8 mouse cellular contexts compared by ENCODE assay signal in genomic region chr10:79682916-79683582, GRCm38 (mm10). TPM values are rescaled to one million over a fixed set of nuclear protein-coding genes. Genes with fewer than 3 reads are reported as not detected.
DNase-seq lines count a peak whose midpoint lies in the region; ATAC-seq and TF ChIP-seq lines count a peak whose summit lies in the region.

No protein-coding gene starts in this region.

- peak; percentile 71 for DNase-seq in CD4-positive, CD25-positive, alpha-beta regulatory T cell, adult 2 months (ENCODE audit: low read depth, low spot score)
- peak; percentile 86 for DNase-seq in NIH3T3 (ENCODE audit: low read depth)
- DNase-seq in embryo, embryonic 11 days = peak; percentile 70
- DNase-seq in heart, adult 18-20 months = peak; percentile 73 to 76
- peak; percentile 75 for DNase-seq in kidney, adult 18-20 months
- peak; percentile 75 for DNase-seq in lung, embryonic 14.5 days
- peak; percentile 71 for DNase-seq in retina, postnatal 1 day

- peaks cover 7% of the 10 kb centered on the region for H3K4me1 ChIP-seq in lung, embryonic 14.5 days (ENCODE audit: insufficient read depth)

- TF ChIP-seq CTCF in lung, embryonic 14.5 days (IDR thresholded peaks at IDR 0.05; ENCODE audit: low read depth) = peak; percentile 58

- peaks cover 37% of the 10 kb centered on the region for H3K36me3 ChIP-seq in lung, embryonic 14.5 days (ENCODE audit: insufficient read depth)

- WGBS in lung, embryonic 14.5 days = 4% methylated on average over 10 of the region's 10 CpGs

- peak overlapping the region; percentile 79 for H3K4me3 ChIP-seq in lung, embryonic 14.5 days (ENCODE audit: low read depth, low read length)

- no peaks in the 10 kb centered on the region for H3K9me3 ChIP-seq in lung, embryonic 14.5 days (ENCODE audit: low read depth, low read length)

- ATAC-seq in CD4-positive, CD25-positive, alpha-beta regulatory T cell, adult 4 months = no peak
- no peak for ATAC-seq in lung, embryonic 14.5 days (ENCODE audit: insufficient read depth)

- no peaks in the 10 kb centered on the region for H3K27me3 ChIP-seq in lung, embryonic 14.5 days (ENCODE audit: insufficient read depth, low read length)

- peak overlapping the region; percentile 72 for H3K4me2 ChIP-seq in lung, embryonic 14.5 days

- peak overlapping the region; percentile 72 for H3K27ac ChIP-seq in lung, embryonic 14.5 days (ENCODE audit: low read depth)

- H3K9ac ChIP-seq in lung, embryonic 14.5 days = peak overlapping the region; percentile 80

RNA-seq across cellular contexts. Expression of gene Cdc34, which starts 1.1 kb away (rescaled TPM):
- polyA plus RNA-seq in CD4-positive, CD25-positive, alpha-beta regulatory T cell, adult 4 months (2017; shearing (Covaris generic)) = 10 to 100 TPM; 20.8 to 27.3 TPM
- total RNA-seq in heart, adult 18-20 months (2021) = 100 to 1,000 TPM; 213 to 227 TPM
- polyA plus RNA-seq in lung, embryonic 14.5 days (2014; fragmentation: Nextera tagmentation; extraction: Ambion mirVana) = 88.2 and 92.9 TPM in 2 replicates

RNA-seq across cellular contexts. Expression of gene Gzmm, which starts 5.8 kb away (rescaled TPM):
- polyA plus RNA-seq in CD4-positive, CD25-positive, alpha-beta regulatory T cell, adult 4 months (2017; shearing (Covaris generic)) = 1 to 10 TPM in 1 of 2 experiments, under 1 TPM in 1; 0.49 to 1.1 TPM
- 1 to 10 TPM; 7.2 to 7.9 TPM for total RNA-seq in heart, adult 18-20 months (2021)
- polyA plus RNA-seq in lung, embryonic 14.5 days (2014; fragmentation: Nextera tagmentation; extraction: Ambion mirVana) = 0.24 and 0.84 TPM in 2 replicates

RNA-seq across cellular contexts. Expression of gene Tpgs1, which starts 13.9 kb away (rescaled TPM):
- polyA plus RNA-seq in CD4-positive, CD25-positive, alpha-beta regulatory T cell, adult 4 months (2017; shearing (Covaris generic)) = 10 to 100 TPM; 16.6 to 19.5 TPM
- total RNA-seq in heart, adult 18-20 months (2021) = 10 to 100 TPM; 15.5 to 18.0 TPM
- 56.4 and 62.4 TPM in 2 replicates for polyA plus RNA-seq in lung, embryonic 14.5 days (2014; fragmentation: Nextera tagmentation; extraction: Ambion mirVana)

RNA-seq across cellular contexts. Expression of gene Madcam1, which starts 18.7 kb away (rescaled TPM):
- polyA plus RNA-seq in CD4-positive, CD25-positive, alpha-beta regulatory T cell, adult 4 months (2017; shearing (Covaris generic)) = under 1 TPM; 0.23 to 0.73 TPM
- total RNA-seq in heart, adult 18-20 months (2021) = under 1 TPM in 1 of 2 experiments, not detected in 1; 0.21 TPM
- polyA plus RNA-seq in lung, embryonic 14.5 days (2014; fragmentation: Nextera tagmentation; extraction: Ambion mirVana) = 0.93 and 1.2 TPM in 2 replicates

RNA-seq across cellular contexts. Expression of gene Bsg, which starts 21.2 kb away (rescaled TPM):
- polyA plus RNA-seq in CD4-positive, CD25-positive, alpha-beta regulatory T cell, adult 4 months (2017; shearing (Covaris generic)) = 100 to 1,000 TPM; 127 to 129 TPM
- 1,000 to 10,000 TPM; 1,459 to 1,479 TPM for total RNA-seq in heart, adult 18-20 months (2021)
- polyA plus RNA-seq in lung, embryonic 14.5 days (2014; fragmentation: Nextera tagmentation; extraction: Ambion mirVana) = 842 and 871 TPM in 2 replicates
